Mouse (Mus musculus) spleen, adult 2 months (tissue): ENCODE measurements at regions not wholly inside any gene's neighbourhood (a gene's known extent, or its start where the extent isn't known, plus 50 kb on each side); places are given as distances from the start of the nearest gene placed in this dataset.

Experiments
- CTCF ChIP-seq: fragments of 200-500 bp; IDR thresholded peaks from 2 replicates; pipeline ENCODE4 v1.5.1; 2011; ENCODE audit warnings: mild to moderate bottlenecking, inconsistent platforms; ENCODE audit not compliant: insufficient read depth, insufficient read length, insufficient replicate concordance; ENCODE audit errors: extremely low read depth
- POLR2A ChIP-seq: fragments of 200-500 bp; IDR thresholded peaks from 2 replicates; pipeline ENCODE4 v1.6.1; 2011; ENCODE audit warnings: low read depth, low read length, inconsistent platforms

GRCm38 (mm10) chr15:27270203-27270602 lies 196.3 kb upstream of the Ank start:
- no peak for TF ChIP-seq CTCF
- no peak for TF ChIP-seq POLR2A
